ENCODE assay signal across 13 mouse cellular contexts in genomic region chr1:91444841-91445830, GRCm38 (mm10). TPM values are rescaled to one million over a fixed set of nuclear protein-coding genes. Genes with fewer than 3 reads are reported as not detected.
DNase-seq lines count a peak whose midpoint lies in the region; ATAC-seq lines count a peak whose summit lies in the region.
"Had no signal": no experiment of that assay in that cellular context is flagged by ENCODE, and none has a peak within 500 bp of the region (broad histone marks: within the 10 kb centered on the region; RNA-seq: fewer than 3 reads in every experiment).

No protein-coding gene starts in this region.

- peaks cover 33% of the 10 kb centered on the region for H3K36me3 ChIP-seq in heart, embryonic 15.5 days

- H3K27ac ChIP-seq in heart, embryonic 15.5 days = peak overlapping the region; percentile 86
- H3K27ac ChIP-seq: limb, embryonic 13.5 days; midbrain, embryonic 12.5 days had no signal

- 0 out of 2 replicates have a peak, but pooled peaks cover 4% of the 10 kb centered on the region for H3K9me3 ChIP-seq in heart, embryonic 15.5 days (replicated peaks)

- intact Hi-C loops in heart, postnatal 25 days (cut with DNase I) = no loop called here
- intact Hi-C loops in left cerebral cortex, postnatal 25 days (cut with DNase I) = no loop called here
- intact Hi-C loops in left cerebral cortex, postnatal 10 days (cut with DNase I) = no loop called here

- H3K9ac ChIP-seq in heart, embryonic 15.5 days = peak overlapping the region; percentile 5; the same call in 1 of the 2 replicates
- H3K9ac ChIP-seq: limb, embryonic 13.5 days; midbrain, embryonic 12.5 days had no signal

- WGBS in heart, embryonic 15.5 days = 86% methylated on average over 17 of the region's 17 CpGs

- H3K4me3 ChIP-seq in heart, embryonic 15.5 days = no peak overlapping the region
- H3K4me3 ChIP-seq: limb, embryonic 13.5 days; midbrain, embryonic 12.5 days had no signal

- no peak for ATAC-seq in heart, embryonic 15.5 days (replicated peaks; ENCODE audit: insufficient number of reproducible peaks, insufficient read depth, low FRiP score, low read depth)
- ATAC-seq: activated CD4-positive, CD25-positive, alpha-beta regulatory T cell, adult 4 months had no signal

- peak; percentile 53 for DNase-seq in heart, adult 8-10 months (ENCODE audit: low spot score)
- DNase-seq in heart, postnatal 25 days (ENCODE audit: low spot score) = no peak
- peak; percentile 18 to 85 for DNase-seq in left cerebral cortex, postnatal 25 days (ENCODE audit: low spot score in 2 of 2)
- DNase-seq in left cerebral cortex, postnatal 10 days (ENCODE audit: extremely low spot score in 1 of 2, low spot score in 2 of 2) = no peak
- peak; percentile 52 for DNase-seq in adipocyte (ENCODE audit: low spot score)
- no peak for DNase-seq in cerebellum, postnatal 14 days
- DNase-seq in spleen, postnatal 4 days (ENCODE audit: low spot score in 2 of 2) = no peak
- DNase-seq: cerebellum, postnatal 25 days; thymus, postnatal 4 days had no signal

- H3K4me2 ChIP-seq in heart, embryonic 15.5 days = no peak overlapping the region
- H3K4me2 ChIP-seq: limb, embryonic 13.5 days; midbrain, embryonic 12.5 days had no signal

- peaks cover 39% of the 10 kb centered on the region for H3K4me1 ChIP-seq in heart, embryonic 15.5 days (replicated peaks)
- H3K4me1 ChIP-seq: midbrain, embryonic 12.5 days had no signal

- H3K27me3 ChIP-seq in heart, embryonic 15.5 days = no peaks in the 10 kb centered on the region
- H3K27me3 ChIP-seq: limb, embryonic 13.5 days; midbrain, embryonic 12.5 days had no signal

RNA-seq across cellular contexts. Expression of gene Per2, which starts 14.0 kb away (rescaled TPM):
- 10 to 100 TPM in 3 of 4 experiments, 1 to 10 TPM in 1; 8.3 to 15.0 (median 13.5) TPM for total RNA-seq in heart, adult 8-10 months (2022)
- 10 to 100 TPM in 1 of 2 experiments, 1 to 10 TPM in 1; 2.1 to 11.7 TPM for total RNA-seq in heart, postnatal 25 days (2021)
- total RNA-seq in left cerebral cortex, postnatal 25 days (2021) = 10 to 100 TPM; 25.3 to 30.0 TPM
- 10 to 100 TPM; 14.6 to 16.0 TPM for total RNA-seq in left cerebral cortex, postnatal 10 days (2021)
- polyA plus RNA-seq in heart, embryonic 15.5 days (2015; fragmentation: Nextera tagmentation; extraction: Ambion mirVana) = 4.5 and 5.0 TPM in 2 replicates

RNA-seq across cellular contexts. Expression of gene Hes6, which starts 31.3 kb away (rescaled TPM):
- total RNA-seq in heart, adult 8-10 months (2022) = 10 to 100 TPM; 18.6 to 20.4 (median 20.0) TPM
- total RNA-seq in heart, postnatal 25 days (2021) = 10 to 100 TPM; 16.6 to 18.3 TPM
- total RNA-seq in left cerebral cortex, postnatal 25 days (2021) = 10 to 100 TPM; 12.4 to 13.1 TPM
- 10 to 100 TPM; 26.6 to 27.3 TPM for total RNA-seq in left cerebral cortex, postnatal 10 days (2021)
- polyA plus RNA-seq in heart, embryonic 15.5 days (2015; fragmentation: Nextera tagmentation; extraction: Ambion mirVana) = 72.4 and 128 TPM in 2 replicates

RNA-seq across cellular contexts. Expression of gene Ilkap, which starts 46.5 kb away (rescaled TPM):
- total RNA-seq in heart, adult 8-10 months (2022) = 10 to 100 TPM; 41.5 to 53.3 (median 44.4) TPM
- total RNA-seq in heart, postnatal 25 days (2021) = 10 to 100 TPM; 41.3 to 48.1 TPM
- total RNA-seq in left cerebral cortex, postnatal 25 days (2021) = 10 to 100 TPM; 59.7 to 61.7 TPM
- 10 to 100 TPM; 62.9 to 68.6 TPM for total RNA-seq in left cerebral cortex, postnatal 10 days (2021)
- polyA plus RNA-seq in heart, embryonic 15.5 days (2015; fragmentation: Nextera tagmentation; extraction: Ambion mirVana) = 96.7 and 110 TPM in 2 replicates

RNA-seq across cellular contexts. Expression of gene Traf3ip1, which starts 49.3 kb away (rescaled TPM):
- total RNA-seq in heart, adult 8-10 months (2022) = 1 to 10 TPM; 4.2 to 5.4 (median 4.9) TPM
- total RNA-seq in heart, postnatal 25 days (2021) = 1 to 10 TPM; 5.7 to 5.9 TPM
- 10 to 100 TPM; 15.5 to 15.8 TPM for total RNA-seq in left cerebral cortex, postnatal 25 days (2021)
- total RNA-seq in left cerebral cortex, postnatal 10 days (2021) = 10 to 100 TPM; 13.7 to 14.4 TPM
- 3.9 and 6.1 TPM in 2 replicates for polyA plus RNA-seq in heart, embryonic 15.5 days (2015; fragmentation: Nextera tagmentation; extraction: Ambion mirVana)

Comparison
In these comparisons a context has a peak if more than half of its experiments do, and no peak if none do; other contexts are left out.
1. DNase-seq: peak in heart, adult 8-10 months (single experiment), left cerebral cortex, postnatal 25 days (2 of 2) and adipocyte (single experiment); none in heart, postnatal 25 days (single experiment), left cerebral cortex, postnatal 10 days (0 of 2), cerebellum, postnatal 14 days (0 of 2) and spleen, postnatal 4 days (0 of 2).